Mouse (Mus musculus) lung, embryonic 16.5 days (tissue): ENCODE results near the gene Marf1. TPM values are rescaled to one million over a fixed set of nuclear protein-coding genes. Genes with fewer than 3 reads are reported as not detected.

ENCODE experiments used
- ATAC-seq: fragments of 200-750 bp; cut with Nextera tagmentation; 2 replicates; pipeline ENCODE4 v1.8.0; 2017; ENCODE audit warnings: low read depth, mild to moderate bottlenecking, moderate library complexity
- H3K27ac ChIP-seq: fragments of 300-500 bp; sonication (generic); 2 replicates; pipeline ENCODE4 v1.5.1; 2014; ENCODE audit warnings: mild to moderate bottlenecking, control low read depth, low read length
- H3K27me3 ChIP-seq: fragments of 300-500 bp; sonication (generic); 2 replicates; pipeline ENCODE4 v1.6.1; 2014; ENCODE audit warnings: low read depth, low read length, mixed read lengths; ENCODE audit not compliant: control insufficient read depth, insufficient read depth
- H3K36me3 ChIP-seq: fragments of 300-500 bp; sonication (generic); 2 replicates; pipeline ENCODE4 v1.6.1; 2014; ENCODE audit warnings: low read length; ENCODE audit not compliant: control insufficient read depth, insufficient read depth
- H3K4me1 ChIP-seq: fragments of 300-500 bp; sonication (generic); replicated peaks from 2 replicates; pipeline ENCODE4 v1.6.1; 2014; ENCODE audit warnings: low read length, mixed read lengths; ENCODE audit not compliant: control insufficient read depth, insufficient read depth
- H3K4me2 ChIP-seq: fragments of 300-500 bp; sonication (generic); 2 replicates; pipeline ENCODE4 v1.6.1; 2014; ENCODE audit warnings: low read depth, low read length, control low read depth
- H3K4me3 ChIP-seq: fragments of 300-500 bp; sonication (generic); 2 replicates; pipeline ENCODE4 v1.5.1; 2014; ENCODE audit warnings: mild to moderate bottlenecking, low read length, control low read depth
- H3K9ac ChIP-seq: fragments of 300-500 bp; sonication (generic); 2 replicates; pipeline ENCODE4 v1.6.1; 2014; ENCODE audit warnings: low read length, control low read depth
- H3K9me3 ChIP-seq: fragments of 300-500 bp; sonication (generic); 2 replicates; pipeline ENCODE4 v1.6.1; 2016; ENCODE audit warnings: low read length; ENCODE audit not compliant: control insufficient read depth
- WGBS: fragments of 180-500 bp; shearing (Covaris S2); extraction: QIAGEN DNeasy Blood & Tissue Kit; methylation state at CpG from one replicate; pipeline ENCODE4 v1.1.7; 2014; 5-methylcytosine and 5-hydroxymethylcytosine counted together
- polyA plus RNA-seq: library from polyadenylated mRNA; unstranded; fragments of >200 nt; fragmentation: Nextera tagmentation; extraction: Ambion mirVana; gene quantifications from 2 replicates; pipeline ENCODE4 v1.2.1, GENCODE M21; 2015

Marf1 gene
- polyA plus RNA-seq, 1 experiment from 2014 or later = 16.4 TPM

DNA sequence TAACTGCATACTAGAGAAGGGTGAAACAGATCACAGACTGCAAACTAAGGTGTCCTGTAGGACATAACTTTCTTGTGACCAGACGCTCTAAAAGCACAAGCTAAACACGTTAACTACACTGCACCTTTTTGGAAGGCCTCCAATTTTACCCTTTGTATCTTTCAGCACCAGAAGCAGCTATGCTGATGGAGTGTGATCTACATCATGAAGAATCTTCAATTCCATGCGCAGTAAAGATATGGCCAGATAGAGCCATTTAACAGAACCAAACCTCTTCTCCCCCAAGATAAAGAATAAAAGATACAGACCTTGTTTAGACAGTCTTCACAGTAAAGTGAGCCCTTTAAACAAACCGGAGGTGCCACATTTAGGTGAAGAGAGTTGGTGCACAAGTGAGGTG is 11.4 kb downstream of the Marf1 start:
- no peak for ATAC-seq
- Histone ChIP-seq H3K27ac (no peak overlapping the region), H3K4me3 (no peak overlapping the region), H3K4me1 (no peaks in the 10 kb centered on the region), H3K27me3 (no peaks in the 10 kb centered on the region), H3K9me3 (no peaks in the 10 kb centered on the region), H3K36me3 (peaks cover 25% of the 10 kb centered on the region), H3K4me2 (no peak overlapping the region), H3K9ac (no peak overlapping the region)
- 91% methylated on average over 4 of the region's 4 CpGs for WGBS

DNA sequence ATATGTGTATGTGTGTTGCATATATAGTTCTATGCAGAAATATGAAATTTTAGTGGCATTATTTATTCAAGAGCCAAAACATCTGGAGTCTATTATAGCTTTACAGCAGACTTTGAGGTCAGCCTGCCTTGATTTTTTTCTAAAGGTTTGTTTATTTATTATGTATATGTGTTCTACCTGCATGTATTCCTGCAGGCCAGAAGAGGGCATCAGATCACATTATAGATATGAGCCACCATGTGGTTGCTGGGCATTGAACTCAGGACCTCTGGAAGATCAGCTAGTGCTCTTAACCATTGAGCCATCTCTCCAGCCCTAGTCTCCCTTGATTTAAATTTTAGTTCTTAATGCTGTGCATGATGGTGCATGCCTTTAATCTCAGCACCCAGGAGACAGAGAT is 15.4 kb downstream of the Marf1 start:
- no peak overlapping the region for H3K4me3 ChIP-seq
- H3K9ac ChIP-seq = no peak overlapping the region
- no peak overlapping the region for H3K27ac ChIP-seq
- H3K4me1 ChIP-seq = no peaks in the 10 kb centered on the region
- ATAC-seq = no peak
- no peaks in the 10 kb centered on the region for H3K27me3 ChIP-seq
- no peak overlapping the region for H3K4me2 ChIP-seq
- peaks cover 40% of the 10 kb centered on the region for H3K36me3 ChIP-seq
- H3K9me3 ChIP-seq = no peaks in the 10 kb centered on the region

- Histone ChIP-seq H3K27me3 (no peaks in the 10 kb centered on the region), H3K27ac (no peak overlapping the region), H3K9ac (no peak overlapping the region), H3K4me3 (no peak overlapping the region), H3K4me2 (no peak overlapping the region), H3K4me1 (no peaks in the 10 kb centered on the region), H3K9me3 (no peaks in the 10 kb centered on the region), H3K36me3 (peaks cover 56% of the 10 kb centered on the region)
- WGBS = 45% methylated on average over 3 of the region's 3 CpGs
- no peak for ATAC-seq
These were observed 19.9 kb downstream of the Marf1 start for GRCm38 (mm10) chr16:14143298-14143697.

- H3K9ac ChIP-seq = no peak overlapping the region
- no peaks in the 10 kb centered on the region for H3K9me3 ChIP-seq
- no peak overlapping the region for H3K27ac ChIP-seq
- H3K27me3 ChIP-seq = no peaks in the 10 kb centered on the region
- no peak overlapping the region for H3K4me2 ChIP-seq
- peaks cover 44% of the 10 kb centered on the region for H3K36me3 ChIP-seq
- H3K4me1 ChIP-seq = no peaks in the 10 kb centered on the region
- ATAC-seq = no peak
- no peak overlapping the region for H3K4me3 ChIP-seq
These were observed 24.0 kb downstream of the Marf1 start for GRCm38 (mm10) chr16:14139106-14139505.

- no peak for ATAC-seq
- H3K9me3 ChIP-seq = no peaks in the 10 kb centered on the region
- no peaks in the 10 kb centered on the region for H3K4me1 ChIP-seq
- H3K4me2 ChIP-seq = no peak overlapping the region
- no peak overlapping the region for H3K9ac ChIP-seq
- H3K27me3 ChIP-seq = no peaks in the 10 kb centered on the region
- peaks cover 41% of the 10 kb centered on the region for H3K36me3 ChIP-seq
- H3K4me3 ChIP-seq = no peak overlapping the region
- WGBS = 84% methylated on average over 1 of the region's 1 CpGs
- no peak overlapping the region for H3K27ac ChIP-seq
These were observed 25.1 kb downstream of the Marf1 start for GRCm38 (mm10) chr16:14137976-14138561.

DNA sequence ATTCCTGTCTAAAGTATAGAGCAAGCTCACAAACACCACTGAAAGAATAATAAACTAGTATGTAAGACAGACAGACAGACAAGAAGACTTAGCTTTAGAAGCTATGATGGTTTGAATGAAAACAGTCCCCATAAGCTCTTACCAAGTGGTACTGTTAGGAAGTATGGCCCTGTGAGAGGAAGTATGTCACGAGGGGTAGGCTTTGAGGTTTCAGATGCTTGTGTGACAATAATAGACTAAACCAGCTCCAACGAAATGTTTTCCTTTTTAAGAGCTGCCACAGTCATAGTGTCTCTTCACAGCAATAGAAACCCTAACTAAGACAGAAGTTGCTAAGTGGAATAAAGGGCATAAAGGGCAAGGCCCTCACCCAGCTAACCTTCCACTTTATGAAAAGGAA is 28.1 kb downstream of the Marf1 start:
- Histone ChIP-seq H3K27me3 (no peaks in the 10 kb centered on the region), H3K9ac (no peak overlapping the region), H3K4me2 (no peak overlapping the region), H3K9me3 (no peaks in the 10 kb centered on the region), H3K36me3 (peaks cover 39% of the 10 kb centered on the region), H3K27ac (no peak overlapping the region), H3K4me1 (no peaks in the 10 kb centered on the region), H3K4me3 (no peak overlapping the region)
- ATAC-seq = no peak
- 82% methylated on average over 2 of the region's 2 CpGs for WGBS

GRCm38 (mm10) chr16:14131838-14132237 is 31.3 kb downstream of the Marf1 start:
- peaks cover 39% of the 10 kb centered on the region for H3K36me3 ChIP-seq
- ATAC-seq = no peak
- no peak overlapping the region for H3K4me2 ChIP-seq
- H3K27me3 ChIP-seq = no peaks in the 10 kb centered on the region
- no peak overlapping the region for H3K9ac ChIP-seq
- no peak overlapping the region for H3K27ac ChIP-seq
- H3K4me3 ChIP-seq = no peak overlapping the region
- H3K9me3 ChIP-seq = no peaks in the 10 kb centered on the region
- WGBS = 83% methylated on average over 5 of the region's 5 CpGs
- no peaks in the 10 kb centered on the region for H3K4me1 ChIP-seq

GRCm38 (mm10) chr16:14131376-14131775 is 31.8 kb downstream of the Marf1 start:
- no peak overlapping the region for H3K9ac ChIP-seq
- H3K27ac ChIP-seq = no peak overlapping the region
- ATAC-seq = no peak
- no peaks in the 10 kb centered on the region for H3K4me1 ChIP-seq
- no peaks in the 10 kb centered on the region for H3K27me3 ChIP-seq
- H3K4me2 ChIP-seq = no peak overlapping the region
- no peaks in the 10 kb centered on the region for H3K9me3 ChIP-seq
- no peak overlapping the region for H3K4me3 ChIP-seq
- peaks cover 35% of the 10 kb centered on the region for H3K36me3 ChIP-seq
- 80% methylated on average over 3 of the region's 3 CpGs for WGBS

GRCm38 (mm10) chr16:14130796-14131195 is 32.4 kb downstream of the Marf1 start:
- Histone ChIP-seq H3K4me3 (no peak overlapping the region), H3K4me1 (no peaks in the 10 kb centered on the region), H3K27me3 (no peaks in the 10 kb centered on the region), H3K4me2 (no peak overlapping the region), H3K9ac (no peak overlapping the region), H3K36me3 (peaks cover 36% of the 10 kb centered on the region), H3K27ac (no peak overlapping the region), H3K9me3 (no peaks in the 10 kb centered on the region)
- ATAC-seq = no peak
- WGBS = 91% methylated on average over 7 of the region's 7 CpGs

DNA sequence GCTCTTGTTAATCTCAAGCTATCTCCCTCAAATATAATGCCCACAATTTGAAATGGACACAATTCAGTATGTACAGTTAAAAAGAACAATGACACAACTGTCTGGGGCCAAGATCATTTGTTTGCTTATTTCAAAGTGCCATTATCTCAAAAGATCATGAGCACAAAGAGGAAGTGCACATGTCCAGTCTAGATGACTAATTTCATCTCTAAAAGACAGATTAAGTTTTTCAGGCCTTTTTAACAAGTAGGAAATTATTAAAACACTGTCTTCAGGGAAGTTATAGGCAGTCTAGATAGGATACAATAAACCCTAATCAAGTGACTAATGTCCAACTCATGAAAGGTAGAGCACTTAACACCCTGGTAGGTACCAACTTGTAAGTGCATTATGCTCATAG is 34.2 kb downstream of the Marf1 start:
- H3K27me3 ChIP-seq = no peaks in the 10 kb centered on the region
- H3K4me2 ChIP-seq = no peak overlapping the region
- H3K27ac ChIP-seq = no peak overlapping the region
- no peak overlapping the region for H3K9ac ChIP-seq
- no peaks in the 10 kb centered on the region for H3K4me1 ChIP-seq
- H3K4me3 ChIP-seq = no peak overlapping the region
- H3K9me3 ChIP-seq = no peaks in the 10 kb centered on the region
- peaks cover 45% of the 10 kb centered on the region for H3K36me3 ChIP-seq
- ATAC-seq = no peak
